Mouse (Mus musculus) olfactory bulb, adult 2 months (tissue): ENCODE data around the gene Gm5134.

Experiments used
- CTCF ChIP-seq: fragments of 200-500 bp; IDR thresholded peaks from 2 replicates; pipeline ENCODE4 v1.5.1; 2012; ENCODE audit warnings: low read depth, mild to moderate bottlenecking, low read length, moderate library complexity; ENCODE audit not compliant: insufficient read depth
- POLR2A ChIP-seq: fragments of 200-500 bp; IDR thresholded peaks from 2 replicates; pipeline ENCODE4 v1.6.1; 2012; ENCODE audit warnings: mild to moderate bottlenecking, low read depth, low read length, moderate library complexity; ENCODE audit not compliant: insufficient read depth

DNA sequence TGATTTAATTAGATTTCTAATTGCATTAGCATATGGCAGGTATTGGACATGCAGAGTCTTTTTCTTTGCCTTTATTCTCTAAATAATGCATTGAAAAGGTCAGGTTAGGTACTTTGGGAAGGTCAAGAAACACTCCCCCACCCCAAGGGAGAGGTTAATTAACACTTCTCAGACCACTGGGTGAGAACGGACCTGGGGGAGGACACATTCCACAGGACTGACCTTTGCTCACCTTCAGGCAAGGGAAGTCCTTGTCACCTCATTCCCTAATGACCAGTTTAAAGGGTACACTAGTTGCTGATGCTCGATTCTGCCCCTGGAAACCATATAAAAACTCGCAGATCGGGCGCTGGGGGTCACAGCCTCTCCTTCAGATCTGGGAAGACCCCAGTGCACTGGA lies 75.0 kb downstream of the Gm5134 start:
- TF ChIP-seq CTCF (no peak), POLR2A (no peak)
